25 mouse cellular contexts compared by ENCODE assay signal in the genomic region with DNA sequence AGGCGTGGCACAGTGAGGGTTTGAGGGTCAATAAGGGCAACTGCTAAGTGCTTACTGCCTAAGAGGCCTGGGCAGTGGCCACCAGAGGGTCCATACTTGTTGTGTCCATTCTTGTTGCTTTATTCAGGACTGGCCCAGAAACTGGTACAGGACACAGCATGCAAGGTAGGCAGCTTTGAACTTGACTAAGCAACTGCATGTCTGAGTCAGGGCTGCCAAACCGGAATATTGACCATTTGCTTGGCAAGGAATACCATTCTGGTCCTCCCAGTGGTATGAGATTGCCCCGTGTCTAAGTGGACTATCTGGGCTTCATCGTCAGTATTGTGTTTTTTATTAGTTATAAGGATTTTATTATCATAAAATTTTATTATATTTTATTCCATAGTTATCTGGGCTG.
"Had no signal": no experiment of that assay in that cellular context is flagged by ENCODE, and none has a peak within 500 bp of the region (broad histone marks: within the 10 kb centered on the region; RNA-seq: fewer than 3 reads in every experiment).

No protein-coding gene starts in this region.

- H3K4me1 ChIP-seq: heart, embryonic 15.5 days; hindbrain, embryonic 13.5 days; hindbrain, embryonic 15.5 days; kidney, embryonic 15.5 days; limb, embryonic 15.5 days had no signal

- H3K27me3 ChIP-seq: heart, embryonic 13.5 days; heart, embryonic 15.5 days; hindbrain, embryonic 13.5 days; hindbrain, embryonic 15.5 days; kidney, embryonic 15.5 days; limb, embryonic 13.5 days; limb, embryonic 15.5 days had no signal

- H3K4me3 ChIP-seq: heart, embryonic 13.5 days; heart, embryonic 15.5 days; hindbrain, embryonic 13.5 days; hindbrain, embryonic 15.5 days; kidney, embryonic 15.5 days; limb, embryonic 13.5 days; limb, embryonic 15.5 days had no signal

- H3K4me2 ChIP-seq: heart, embryonic 11.5 days; heart, embryonic 13.5 days; heart, embryonic 15.5 days; hindbrain, embryonic 13.5 days; hindbrain, embryonic 15.5 days; kidney, embryonic 15.5 days; limb, embryonic 13.5 days; limb, embryonic 15.5 days had no signal

- H3K9me3 ChIP-seq: heart, embryonic 13.5 days; heart, embryonic 15.5 days; hindbrain, embryonic 13.5 days; hindbrain, embryonic 15.5 days; kidney, embryonic 15.5 days; limb, embryonic 13.5 days; limb, embryonic 15.5 days had no signal

- ATAC-seq: forebrain, embryonic 16.5 days; hindbrain, postnatal 0 days; intestine, embryonic 16.5 days had no signal

- H3K36me3 ChIP-seq: heart, embryonic 13.5 days; heart, embryonic 15.5 days; hindbrain, embryonic 13.5 days; hindbrain, embryonic 15.5 days; kidney, embryonic 15.5 days; limb, embryonic 13.5 days; limb, embryonic 15.5 days had no signal

- H3K27ac ChIP-seq: heart, embryonic 13.5 days; heart, embryonic 15.5 days; hindbrain, embryonic 13.5 days; hindbrain, embryonic 15.5 days; hindbrain, postnatal 0 days; kidney, embryonic 15.5 days; kidney, postnatal 0 days; limb, embryonic 13.5 days; limb, embryonic 15.5 days had no signal

- DNase-seq: gastrocnemius, postnatal 14 days; gastrocnemius, postnatal 36 days; heart, adult 18-20 months; heart, postnatal 14 days; heart, postnatal 36 days; kidney, adult 11 months; kidney, adult 2 months; kidney, adult 9 months; kidney, postnatal 14 days; kidney, postnatal 36 days; layer of hippocampus, adult 9-11 months; layer of hippocampus, postnatal 36 days; left cerebral cortex, postnatal 4 days had no signal

- H3K9ac ChIP-seq: heart, embryonic 13.5 days; heart, embryonic 15.5 days; hindbrain, embryonic 13.5 days; hindbrain, embryonic 15.5 days; kidney, embryonic 15.5 days; limb, embryonic 13.5 days; limb, embryonic 15.5 days had no signal
